Mouse (Mus musculus) neural tube, embryonic 12.5 days (tissue): ENCODE measurements around the gene Myh6. TPM values are rescaled to one million over a fixed set of nuclear protein-coding genes. Genes with fewer than 3 reads are reported as not detected.

Source experiments
- ATAC-seq: fragments of 200-750 bp; cut with Nextera tagmentation; 2 replicates; pipeline ENCODE4 v1.8.0; 2017; ENCODE audit warnings: low read depth, mild to moderate bottlenecking, moderate TSS enrichment, moderate library complexity; ENCODE audit not compliant: low FRiP score
- H3K27ac ChIP-seq: fragments of 300-500 bp; sonication (generic); 2 replicates; pipeline ENCODE4 v1.5.1; 2016
- H3K27me3 ChIP-seq: fragments of 300-500 bp; sonication (generic); replicated peaks from 2 replicates; pipeline ENCODE4 v1.6.1; 2016; ENCODE audit warnings: mild to moderate bottlenecking
- H3K36me3 ChIP-seq: fragments of 300-500 bp; sonication (generic); 2 replicates; pipeline ENCODE4 v1.6.1; 2016; ENCODE audit warnings: mild to moderate bottlenecking
- H3K4me1 ChIP-seq: fragments of 300-500 bp; sonication (generic); 2 replicates; pipeline ENCODE4 v1.6.1; 2016
- H3K4me2 ChIP-seq: fragments of 300-500 bp; sonication (generic); replicated peaks from 2 replicates; pipeline ENCODE4 v1.6.1; 2016; ENCODE audit warnings: mild to moderate bottlenecking
- H3K4me3 ChIP-seq: fragments of 300-500 bp; sonication (generic); 2 replicates; pipeline ENCODE4 v1.5.1; 2016
- H3K9ac ChIP-seq: fragments of 300-500 bp; sonication (generic); 2 replicates; pipeline ENCODE4 v1.6.1; 2016; ENCODE audit warnings: mild to moderate bottlenecking
- H3K9me3 ChIP-seq: fragments of 300-500 bp; sonication (generic); 2 replicates; pipeline ENCODE4 v1.6.1; 2016; ENCODE audit warnings: mild to moderate bottlenecking
- WGBS: fragments of 180-500 bp; shearing (Covaris S2); methylation state at CpG from one replicate; pipeline ENCODE4 v1.1.7; 2016; 5-methylcytosine and 5-hydroxymethylcytosine counted together
- polyA plus RNA-seq: library from polyadenylated mRNA; unstranded; fragments of >200 nt; fragmentation: Nextera tagmentation; extraction: Ambion mirVana; gene quantifications from 2 replicates; pipeline ENCODE4 v1.2.1, GENCODE M21; 2016

Gene Myh6
- polyA plus RNA-seq, 1 experiment from 2014 or later, result 2.9 TPM

DNA sequence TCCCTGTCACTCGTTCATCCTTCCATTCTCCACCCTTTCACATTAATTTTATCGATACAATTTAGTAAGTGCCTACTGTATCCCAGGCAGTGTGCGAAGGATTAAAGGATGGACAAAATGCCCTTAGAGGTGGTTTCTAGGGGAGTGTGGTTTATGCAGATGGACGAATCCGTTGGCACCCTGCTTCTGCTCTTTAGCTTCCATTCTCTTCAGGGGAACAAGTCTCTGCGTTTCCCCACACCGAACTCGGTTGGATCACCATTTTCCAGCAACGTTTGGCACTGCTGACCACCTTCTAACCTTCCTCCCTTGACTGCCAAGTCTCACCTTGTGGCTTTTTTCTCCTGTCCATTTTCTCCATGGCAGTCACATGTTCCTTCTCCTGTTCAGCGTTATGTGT lies 53.4 kb downstream of the Myh6 start:
- Histone ChIP-seq H3K9ac (peak overlapping the region; percentile 91), H3K9me3 (no peaks in the 10 kb centered on the region), H3K27me3 (no peaks in the 10 kb centered on the region), H3K27ac (0 out of 2 replicates have a peak overlapping the region, but pooled peaks have one; percentile 74), H3K4me3 (peak overlapping the region; percentile 90), H3K36me3 (peaks cover 36% of the 10 kb centered on the region), H3K4me2 (peak overlapping the region; percentile 98), H3K4me1 (peaks cover 22% of the 10 kb centered on the region)
- ATAC-seq, result peak; percentile 8; the same call in 1 of the 2 replicates
- 18% methylated on average over 10 of the region's 10 CpGs for WGBS

DNA sequence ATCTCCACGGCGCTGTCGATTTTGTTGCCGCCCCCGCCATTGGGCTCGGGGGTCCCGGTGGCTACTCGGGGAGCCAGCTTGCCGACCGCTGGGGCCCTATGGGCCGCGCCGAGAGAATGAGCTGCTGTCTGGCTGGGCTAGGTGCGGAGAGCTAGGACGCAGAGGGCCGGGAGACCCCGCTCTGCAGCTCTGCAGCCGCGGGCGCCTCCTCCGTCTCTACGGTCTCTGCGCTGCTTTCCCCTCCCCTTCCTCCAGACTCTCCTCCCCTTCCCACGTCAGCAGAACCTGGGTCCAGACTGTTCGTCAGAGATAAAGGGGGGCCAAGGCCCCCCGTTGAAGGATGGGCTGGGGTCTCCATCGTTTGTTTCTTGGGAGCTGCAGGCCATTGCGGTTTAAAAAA lies 53.8 kb downstream of the Myh6 start, which contains the start of gene Slc22a17:
Gene Slc22a17, minus strand, starts transcription at position 247 of the 400 bp plus-strand sequence.
- WGBS, result 0% methylated on average over 28 of the region's 28 CpGs

DNA sequence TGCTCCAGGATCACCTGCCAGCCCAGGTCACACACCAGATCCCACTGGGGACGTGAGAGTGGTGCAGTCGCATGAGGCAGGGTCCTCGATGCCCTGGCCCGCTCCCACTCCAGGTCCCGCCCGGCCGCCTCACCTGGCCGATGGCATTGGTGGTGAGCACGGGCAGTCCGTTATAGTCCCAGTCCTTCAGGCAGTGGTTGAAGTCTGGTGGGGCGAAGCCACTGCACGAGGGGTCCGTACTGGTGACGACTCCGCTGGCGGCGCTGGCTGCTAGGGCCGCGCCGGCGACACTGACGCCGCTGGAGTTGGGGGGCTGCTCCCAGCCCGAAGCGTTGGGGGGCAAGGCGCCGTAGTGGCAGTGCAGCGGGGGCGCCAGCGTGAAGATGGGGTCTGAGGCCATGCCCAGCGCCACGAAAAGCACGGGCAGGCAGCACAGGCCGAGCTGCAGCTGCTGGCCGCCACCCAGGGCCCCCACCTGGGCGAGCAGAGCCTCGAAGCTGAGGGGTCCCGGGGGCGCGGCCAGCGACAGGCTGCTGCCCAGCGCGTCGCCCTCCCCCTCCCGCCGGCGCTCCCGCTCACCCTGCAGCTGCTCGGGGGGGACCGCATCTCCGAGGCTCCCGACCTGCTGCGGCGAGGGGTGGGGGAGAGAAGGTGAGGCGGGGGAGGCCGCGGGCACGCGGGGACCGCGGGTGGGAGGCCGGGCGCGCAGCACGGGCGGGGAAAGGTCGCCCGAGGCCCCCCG lies 54.4 kb downstream of the Myh6 start:
- peak overlapping the region; percentile 91 for H3K9ac ChIP-seq
- H3K4me3 ChIP-seq, result peak overlapping the region; percentile 90
- peaks cover 29% of the 10 kb centered on the region for H3K4me1 ChIP-seq
- WGBS, result 2% methylated on average over 62 of the region's 69 CpGs
- H3K27me3 ChIP-seq, result no peaks in the 10 kb centered on the region
- no peaks in the 10 kb centered on the region for H3K9me3 ChIP-seq
- peaks cover 43% of the 10 kb centered on the region for H3K36me3 ChIP-seq
- peak overlapping the region; percentile 98 for H3K4me2 ChIP-seq
- peak overlapping the region; percentile 74 for H3K27ac ChIP-seq
- peak; percentile 66 for ATAC-seq

More for the DNA sequence above, 53.8 kb downstream of the Myh6 start, which contains the start of gene Slc22a17:
- H3K4me3 ChIP-seq, result peak within 1 kb of the TSS; percentile 90
- H3K4me2 ChIP-seq, result peak within 1 kb of the TSS; percentile 98
- ATAC-seq, result peak; percentile 95
- H3K36me3 ChIP-seq, result peaks cover 39% of the 10 kb centered on the region
- H3K9me3 ChIP-seq, result no peaks in the 10 kb centered on the region
- peaks cover 24% of the 10 kb centered on the region for H3K4me1 ChIP-seq
- peak within 1 kb of the TSS; percentile 91 for H3K9ac ChIP-seq
- no peaks in the 10 kb centered on the region for H3K27me3 ChIP-seq
- peak within 1 kb of the TSS; percentile 74 for H3K27ac ChIP-seq

DNA sequence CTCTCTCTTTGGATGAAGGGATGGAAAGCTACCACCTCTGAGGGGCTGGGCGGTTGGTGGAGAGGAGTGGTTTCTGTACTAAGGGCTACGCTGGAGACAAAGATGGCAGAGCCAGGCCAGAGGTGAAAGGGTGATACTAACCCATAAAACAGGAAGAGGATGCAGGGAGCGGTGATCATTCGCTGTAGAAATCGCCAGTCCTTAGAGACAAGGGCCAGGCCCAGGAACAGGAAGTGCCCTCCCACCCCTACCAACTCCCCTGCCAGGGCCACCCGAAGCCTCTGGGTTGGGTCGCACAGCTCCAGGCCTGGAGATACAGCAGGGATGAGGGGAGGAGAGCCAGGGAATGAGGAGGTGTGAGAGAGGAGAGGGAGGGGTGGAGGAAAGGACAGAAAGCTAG lies 58.0 kb downstream of the Myh6 start:
- H3K27ac ChIP-seq, result no peak overlapping the region
- 0 out of 2 replicates have a peak overlapping the region, but pooled peaks have one; percentile 0 for H3K9ac ChIP-seq
- no peaks in the 10 kb centered on the region for H3K27me3 ChIP-seq
- H3K36me3 ChIP-seq, result peaks cover 48% of the 10 kb centered on the region
- WGBS, result 88% methylated on average over 7 of the region's 7 CpGs
- no peak for ATAC-seq
- H3K4me3 ChIP-seq, result no peak overlapping the region
- H3K9me3 ChIP-seq, result no peaks in the 10 kb centered on the region
- H3K4me2 ChIP-seq, result no peak overlapping the region
- peaks cover 28% of the 10 kb centered on the region for H3K4me1 ChIP-seq

DNA sequence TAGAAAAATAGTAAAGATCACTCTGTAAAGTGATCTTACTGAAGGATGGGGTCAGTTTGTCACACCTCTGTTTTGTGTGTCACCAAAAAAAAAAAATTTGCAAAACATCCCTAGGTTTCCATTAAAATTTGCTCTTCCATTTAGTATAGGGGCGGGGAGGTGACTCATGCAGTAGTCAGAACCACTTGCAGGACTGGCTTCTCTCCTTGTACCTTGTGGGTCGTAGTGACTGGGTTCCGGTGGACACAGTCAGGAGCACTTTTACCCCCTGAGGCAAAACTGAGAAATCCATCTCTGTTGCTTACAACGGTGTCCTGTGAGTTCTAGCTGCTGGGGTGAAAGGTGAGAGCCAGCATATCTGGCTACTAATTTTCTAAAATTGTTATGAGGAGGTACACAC lies 63.1 kb downstream of the Myh6 start:
- WGBS, result 92% methylated on average over 4 of the region's 4 CpGs
- H3K36me3 ChIP-seq, result peaks cover 36% of the 10 kb centered on the region

DNA sequence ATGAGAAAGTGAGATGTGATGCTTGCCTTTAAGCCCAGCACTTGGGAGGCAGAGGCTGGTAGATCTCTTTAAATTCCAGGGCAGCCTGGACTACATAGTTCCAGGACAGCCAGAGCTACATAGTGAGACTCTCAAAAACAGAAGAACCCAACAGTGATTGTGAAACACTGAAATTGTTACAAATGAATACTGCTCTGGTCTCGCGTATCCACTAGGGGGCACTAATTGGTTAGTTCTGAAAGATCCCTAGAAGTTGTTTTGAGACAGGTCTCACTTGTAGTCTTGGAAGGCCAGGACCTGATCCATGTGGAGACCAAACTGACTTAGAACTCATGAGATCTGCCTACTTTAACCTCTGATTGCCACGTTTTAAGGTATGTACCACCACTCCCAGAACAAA lies 66.3 kb downstream of the Myh6 start:
- no peak overlapping the region for H3K4me2 ChIP-seq
- no peak overlapping the region for H3K4me3 ChIP-seq
- H3K27ac ChIP-seq, result no peak overlapping the region
- H3K36me3 ChIP-seq, result peaks cover 42% of the 10 kb centered on the region
- under 1% methylated on average over 3 of the region's 3 CpGs for WGBS
- H3K4me1 ChIP-seq, result peaks cover 12% of the 10 kb centered on the region; the same call in 1 of the 2 replicates
- no peak for ATAC-seq
- H3K27me3 ChIP-seq, result no peaks in the 10 kb centered on the region
- H3K9ac ChIP-seq, result no peak overlapping the region
- H3K9me3 ChIP-seq, result no peaks in the 10 kb centered on the region

More for the DNA sequence above, 63.1 kb downstream of the Myh6 start:
- H3K9me3 ChIP-seq, result no peaks in the 10 kb centered on the region
- no peaks in the 10 kb centered on the region for H3K27me3 ChIP-seq
- no peak overlapping the region for H3K4me3 ChIP-seq
- no peak overlapping the region for H3K27ac ChIP-seq
- peaks cover 7% of the 10 kb centered on the region; the same call in 1 of the 2 replicates for H3K4me1 ChIP-seq
- ATAC-seq, result no peak
- H3K4me2 ChIP-seq, result no peak overlapping the region
- H3K9ac ChIP-seq, result no peak overlapping the region

DNA sequence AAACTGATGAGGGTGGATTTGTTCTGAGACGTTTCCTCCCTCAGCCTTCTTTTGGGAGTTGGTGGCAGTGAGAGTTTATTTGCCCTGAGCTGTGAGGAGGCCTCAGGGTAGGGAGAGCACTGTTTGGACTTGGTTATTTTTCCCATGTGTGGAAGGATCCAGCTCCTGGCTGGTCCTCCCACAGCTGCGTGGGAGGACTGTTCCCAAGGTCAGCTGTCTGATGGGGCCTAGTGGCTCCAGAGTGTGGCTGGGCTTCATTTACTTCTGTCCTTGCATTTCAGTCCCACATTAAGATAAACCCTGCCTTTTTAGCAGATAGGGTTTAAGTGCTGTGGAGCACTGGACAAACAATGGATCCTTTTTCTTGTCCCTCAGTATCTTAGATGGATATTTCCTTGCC lies 69.3 kb downstream of the Myh6 start:
- WGBS, result 69% methylated on average over 2 of the region's 2 CpGs
- Histone ChIP-seq H3K9ac (peak overlapping the region; percentile 13; the same call in 1 of the 2 replicates), H3K27ac (no peak overlapping the region)

DNA sequence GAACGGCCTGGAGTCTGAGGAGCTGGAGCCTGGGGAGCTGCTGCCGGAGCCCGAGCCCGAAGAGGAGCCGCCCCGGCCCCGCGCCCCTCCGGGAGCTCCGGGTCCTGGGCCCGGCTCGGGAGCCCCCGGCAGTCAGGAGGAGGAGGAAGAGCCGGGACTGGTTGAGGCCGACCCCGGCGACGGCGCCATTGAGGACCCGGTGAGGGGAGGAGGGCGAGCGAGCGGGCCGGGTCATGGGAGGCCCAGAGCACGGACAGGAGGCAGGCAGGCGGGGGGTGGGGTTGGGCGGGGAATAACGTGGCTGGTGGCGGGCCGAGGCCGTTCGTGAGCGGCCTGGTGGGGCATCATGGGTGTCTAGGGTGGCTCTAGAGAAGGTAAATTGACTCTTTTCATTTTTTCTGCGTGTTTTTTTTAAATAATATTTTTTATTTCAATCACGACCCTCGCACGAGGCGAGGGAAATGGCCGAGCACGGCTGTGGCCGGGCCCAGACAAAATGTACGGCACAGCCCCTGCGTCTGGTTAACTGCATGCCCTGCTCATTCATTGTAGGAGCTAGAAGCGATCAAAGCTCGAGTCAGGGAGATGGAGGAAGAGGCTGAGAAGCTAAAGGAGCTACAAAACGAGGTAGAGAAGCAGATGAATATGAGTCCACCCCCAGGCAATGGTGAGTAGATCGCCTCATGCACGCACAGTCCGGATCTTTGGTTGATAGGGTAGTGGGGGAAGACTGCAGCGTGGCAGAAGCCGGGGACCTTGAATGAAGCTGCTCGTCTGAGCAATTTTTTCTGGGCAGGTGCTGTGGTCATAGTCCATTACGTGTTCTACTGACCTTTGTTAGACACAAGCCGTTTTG lies 72.2 kb downstream of the Myh6 start:
- Histone ChIP-seq H3K9me3 (no peaks in the 10 kb centered on the region), H3K27ac (peak overlapping the region; percentile 92), H3K4me3 (peak overlapping the region; percentile 99), H3K36me3 (peaks cover 30% of the 10 kb centered on the region), H3K4me2 (peak overlapping the region; percentile 73), H3K27me3 (no peaks in the 10 kb centered on the region), H3K9ac (peak overlapping the region; percentile 100), H3K4me1 (peaks cover 15% of the 10 kb centered on the region)
- under 1% methylated on average over 51 of the region's 54 CpGs for WGBS
- peak; percentile 57 for ATAC-seq

More for the DNA sequence above, 69.3 kb downstream of the Myh6 start:
- Histone ChIP-seq H3K4me1 (peaks cover 15% of the 10 kb centered on the region), H3K27me3 (no peaks in the 10 kb centered on the region), H3K9me3 (no peaks in the 10 kb centered on the region), H3K4me3 (no peak overlapping the region), H3K4me2 (no peak overlapping the region), H3K36me3 (peaks cover 30% of the 10 kb centered on the region)
- no peak for ATAC-seq

DNA sequence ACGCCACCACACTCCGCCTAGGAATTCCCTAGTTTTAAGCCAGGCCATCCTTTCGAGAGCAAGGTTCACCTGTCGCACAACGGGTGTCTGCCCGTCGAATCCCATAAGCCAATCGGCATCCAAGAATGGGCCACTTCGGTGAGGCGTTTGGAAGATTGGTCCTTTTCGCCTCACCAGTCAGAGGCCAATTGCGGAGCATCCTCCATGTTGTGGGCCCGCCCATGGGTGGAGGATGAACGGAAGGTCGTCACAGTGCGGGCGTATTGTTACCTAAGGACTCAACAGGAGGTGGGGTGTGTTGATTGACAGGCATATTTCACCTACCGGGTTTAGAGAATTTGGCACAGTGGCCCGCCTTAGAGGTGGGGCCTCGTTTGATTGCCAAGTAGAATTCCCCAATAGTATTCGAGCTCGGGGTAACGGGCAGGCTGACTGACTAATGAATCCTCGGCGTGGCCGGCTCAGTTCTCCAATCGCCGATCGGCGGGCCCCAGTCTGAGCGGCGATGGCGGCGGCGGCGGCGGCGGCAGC lies 73.0 kb downstream of the Myh6 start:
- H3K4me1 ChIP-seq, result peaks cover 15% of the 10 kb centered on the region
- H3K4me2 ChIP-seq, result peak overlapping the region; percentile 73
- peaks cover 30% of the 10 kb centered on the region for H3K36me3 ChIP-seq
- H3K27ac ChIP-seq, result peak overlapping the region; percentile 92; the same call in 1 of the 2 replicates
- no peaks in the 10 kb centered on the region for H3K9me3 ChIP-seq
- WGBS, result under 1% methylated on average over 38 of the region's 38 CpGs
- H3K4me3 ChIP-seq, result peak overlapping the region; percentile 99
- H3K27me3 ChIP-seq, result no peaks in the 10 kb centered on the region
- peak; percentile 99 for ATAC-seq
- peak overlapping the region; percentile 100 for H3K9ac ChIP-seq

DNA sequence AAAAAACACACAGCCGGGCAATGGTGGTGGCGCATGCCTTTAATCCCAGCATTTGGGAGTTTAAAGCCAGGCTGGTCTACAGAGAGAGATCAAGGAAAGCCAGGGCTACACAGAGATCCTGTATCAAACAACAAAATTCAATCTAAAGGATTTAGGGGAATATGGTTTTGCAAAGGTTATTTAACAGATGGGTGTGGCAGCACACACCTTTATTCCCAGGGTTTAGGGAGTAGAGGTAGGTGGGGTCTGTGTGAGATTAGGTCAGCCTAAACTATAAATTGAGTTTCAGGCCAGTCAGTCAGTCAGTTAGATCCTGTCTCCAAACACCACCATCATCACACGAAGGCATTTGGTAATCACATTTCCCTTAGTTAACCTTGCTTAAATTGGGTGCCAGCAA lies 74.5 kb downstream of the Myh6 start, which contains the start of gene Pabpn1:
Gene Pabpn1, plus strand, starts transcription at position 301 of the 400 bp plus-strand sequence.
- 93% methylated on average over 3 of the region's 3 CpGs for WGBS

More for the DNA sequence above, 74.5 kb downstream of the Myh6 start, which contains the start of gene Pabpn1:
- Histone ChIP-seq H3K27ac (peak within 1 kb of the TSS; percentile 46; the same call in 1 of the 2 replicates), H3K36me3 (peaks cover 17% of the 10 kb centered on the region), H3K9ac (no peak within 1 kb of the TSS), H3K27me3 (no peaks in the 10 kb centered on the region), H3K4me1 (peaks cover 15% of the 10 kb centered on the region), H3K4me3 (peak within 1 kb of the TSS; percentile 35), H3K4me2 (peak within 1 kb of the TSS; percentile 73), H3K9me3 (no peaks in the 10 kb centered on the region)
- ATAC-seq, result no peak
